Mouse (Mus musculus) brain, embryonic 14.5 days (tissue): Measurements from ENCODE around the gene Igfbp6.

Experiments used
- CTCF ChIP-seq: fragments of 200-500 bp; IDR thresholded peaks from 2 replicates; pipeline ENCODE4 v1.5.1; 2012; ENCODE audit warnings: inconsistent platforms, mild to moderate bottlenecking, moderate library complexity, borderline replicate concordance; ENCODE audit not compliant: insufficient read depth, insufficient read length; ENCODE audit errors: extremely low read depth
- POLR2A ChIP-seq: fragments of 200-500 bp; IDR thresholded peaks from 2 replicates; pipeline ENCODE4 v1.6.1; 2012; ENCODE audit warnings: mild to moderate bottlenecking, inconsistent platforms, borderline replicate concordance; ENCODE audit not compliant: poor library complexity, insufficient read depth, insufficient read length, severe bottlenecking; ENCODE audit errors: extremely low read depth

- TF ChIP-seq POLR2A (no peak), CTCF (no peak)
Observed at GRCm38 (mm10) chr15:102112827-102113226, 31.3 kb upstream of the Igfbp6 start.
